Comparison of ENCODE assay signal across 9 mouse cellular contexts in the genomic region with DNA sequence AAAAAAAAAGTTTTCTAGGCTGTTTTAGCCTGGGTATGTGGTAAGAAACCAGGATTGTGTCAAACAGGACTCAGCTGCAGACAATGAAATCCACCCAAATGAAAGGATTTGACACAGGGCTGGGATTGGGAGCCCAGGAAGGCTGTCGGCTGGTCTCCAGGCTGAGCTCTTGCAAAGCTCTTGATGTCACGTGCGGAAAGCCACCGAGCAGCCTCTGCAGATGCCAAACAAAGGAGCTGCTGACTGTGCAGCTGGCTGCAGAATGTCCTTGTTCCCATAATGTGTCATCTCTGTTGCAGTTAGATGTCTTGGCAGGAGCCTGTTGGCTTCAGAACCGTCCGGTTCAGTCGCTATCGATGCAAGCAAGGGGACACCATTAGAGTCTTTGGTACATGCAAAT. TPM values are rescaled to one million over a fixed set of nuclear protein-coding genes. Genes with fewer than 3 reads are reported as not detected.
DNase-seq lines count a peak whose midpoint lies in the region; ATAC-seq lines count a peak whose summit lies in the region.
"Had no signal": no experiment of that assay in that cellular context is flagged by ENCODE, and none has a peak within 500 bp of the region (broad histone marks: within the 10 kb centered on the region; RNA-seq: fewer than 3 reads in every experiment).

No protein-coding gene starts in this region.

- H3K36me3 ChIP-seq in forebrain, embryonic 11.5 days (ENCODE audit: control insufficient read depth, insufficient read depth, low read length): no peaks in the 10 kb centered on the region
- H3K36me3 ChIP-seq in kidney, embryonic 15.5 days: no peaks in the 10 kb centered on the region
- no peaks in the 10 kb centered on the region for H3K36me3 ChIP-seq in kidney, embryonic 16.5 days (ENCODE audit: insufficient read depth, low read length)

- peak; percentile 28 to 39 for DNase-seq in heart, postnatal 10 days
- DNase-seq in heart, postnatal 25 days (ENCODE audit: low spot score): no peak
- DNase-seq in adrenal gland, adult (ENCODE audit: inconsistent age in 2 of 2, low spot score in 1 of 2): peak; percentile 78 to 89
- no peak for DNase-seq in forebrain, embryonic 11.5 days (ENCODE audit: low spot score)
- DNase-seq in lung, postnatal 25 days (ENCODE audit: low spot score): peak; percentile 31
- DNase-seq in gastrocnemius, postnatal 14 days: no peak

- H3K4me3 ChIP-seq in forebrain, embryonic 11.5 days (ENCODE audit: low read depth, low read length): no peak overlapping the region
- no peak overlapping the region for H3K4me3 ChIP-seq in kidney, embryonic 15.5 days (replicated peaks)
- H3K4me3 ChIP-seq in kidney, embryonic 16.5 days (ENCODE audit: low read length): no peak overlapping the region
- H3K4me3 ChIP-seq: erythroblast, embryonic 14.5 days had no signal

- WGBS in forebrain, embryonic 11.5 days: 54% methylated on average over 8 of the region's 8 CpGs
- WGBS in kidney, embryonic 15.5 days: 78% methylated on average over 8 of the region's 8 CpGs
- 82% methylated on average over 8 of the region's 8 CpGs for WGBS in kidney, embryonic 16.5 days

- H3K9ac ChIP-seq in forebrain, embryonic 11.5 days (ENCODE audit: low read length): no peak overlapping the region
- no peak overlapping the region for H3K9ac ChIP-seq in kidney, embryonic 15.5 days
- no peak overlapping the region for H3K9ac ChIP-seq in kidney, embryonic 16.5 days (replicated peaks; ENCODE audit: low read length)

- no peaks in the 10 kb centered on the region for H3K4me1 ChIP-seq in forebrain, embryonic 11.5 days (replicated peaks; ENCODE audit: control insufficient read depth, insufficient read depth, low read length)
- no peaks in the 10 kb centered on the region for H3K4me1 ChIP-seq in kidney, embryonic 15.5 days
- H3K4me1 ChIP-seq in kidney, embryonic 16.5 days (ENCODE audit: insufficient read depth, low read length): no peaks in the 10 kb centered on the region

- no peak overlapping the region for H3K4me2 ChIP-seq in forebrain, embryonic 11.5 days (ENCODE audit: low read depth, low read length, severe bottlenecking)
- no peak overlapping the region for H3K4me2 ChIP-seq in kidney, embryonic 15.5 days
- no peak overlapping the region for H3K4me2 ChIP-seq in kidney, embryonic 16.5 days (replicated peaks; ENCODE audit: low read depth, low read length)

- H3K9me3 ChIP-seq in forebrain, embryonic 11.5 days (ENCODE audit: control insufficient read depth, low read length): no peaks in the 10 kb centered on the region
- no peaks in the 10 kb centered on the region for H3K9me3 ChIP-seq in kidney, embryonic 15.5 days (replicated peaks)
- H3K9me3 ChIP-seq in kidney, embryonic 16.5 days (ENCODE audit: low read length): no peaks in the 10 kb centered on the region

- 0 out of 2 replicates have a peak, but pooled peaks have one; percentile 27 for ATAC-seq in forebrain, embryonic 11.5 days (replicated peaks; ENCODE audit: low FRiP score)
- ATAC-seq in kidney, embryonic 15.5 days (replicated peaks; ENCODE audit: low FRiP score): no peak
- no peak for ATAC-seq in kidney, embryonic 16.5 days (ENCODE audit: low FRiP score, low TSS enrichment)

- intact Hi-C loops in heart, postnatal 10 days (cut with DNase I): no loop called here
- intact Hi-C loops in heart, postnatal 25 days (cut with DNase I): no loop called here
- intact Hi-C loops in gastrocnemius, postnatal 14 days (cut with DNase I; ENCODE audit: low total_unique reads): no loop called here

- no peak overlapping the region for H3K27ac ChIP-seq in forebrain, embryonic 11.5 days (ENCODE audit: low read depth, low read length)
- no peak overlapping the region for H3K27ac ChIP-seq in kidney, embryonic 15.5 days
- H3K27ac ChIP-seq in kidney, embryonic 16.5 days (ENCODE audit: low read length): no peak overlapping the region

- no peaks in the 10 kb centered on the region for H3K27me3 ChIP-seq in forebrain, embryonic 11.5 days (ENCODE audit: control insufficient read depth, insufficient read depth, low read length)
- no peaks in the 10 kb centered on the region for H3K27me3 ChIP-seq in kidney, embryonic 15.5 days
- H3K27me3 ChIP-seq in kidney, embryonic 16.5 days (ENCODE audit: insufficient read depth, low read length): no peaks in the 10 kb centered on the region

RNA-seq across cellular contexts. Expression of gene Bbs10, which starts 56.1 kb away (rescaled TPM):
- 1 to 10 TPM; 2.6 to 3.9 TPM for total RNA-seq in heart, postnatal 10 days (2021)
- total RNA-seq in heart, postnatal 25 days (2021): 1 to 10 TPM; 2.5 to 2.8 TPM
- 7.5 and 9.5 TPM in 2 replicates for polyA plus RNA-seq in forebrain, embryonic 11.5 days (2014; fragmentation: Nextera tagmentation; extraction: Ambion mirVana)
- total RNA-seq in gastrocnemius, postnatal 14 days (2021): 1 to 10 TPM; 1.7 to 2.0 TPM
- 6.3 and 6.9 TPM in 2 replicates for polyA plus RNA-seq in kidney, embryonic 15.5 days (2015; fragmentation: Nextera tagmentation; extraction: Ambion mirVana)
- 7.4 and 8.1 TPM in 2 replicates for polyA plus RNA-seq in kidney, embryonic 16.5 days (2015; fragmentation: Nextera tagmentation; extraction: Ambion mirVana)
- polyA plus RNA-seq: erythroblast, embryonic 14.5 days had no signal

Comparison
In these comparisons a context has a peak if more than half of its experiments do, and no peak if none do; other contexts are left out.
1. DNase-seq: peak in heart, postnatal 10 days (2 of 2), adrenal gland, adult (2 of 2) and lung, postnatal 25 days (single experiment); none in heart, postnatal 25 days (single experiment), forebrain, embryonic 11.5 days (single experiment) and gastrocnemius, postnatal 14 days (single experiment).